Mouse (Mus musculus) heart, embryonic 11.5 days (tissue): ENCODE measurements around the gene Ppm1h. TPM values are rescaled to one million over a fixed set of nuclear protein-coding genes. Genes with fewer than 3 reads are reported as not detected.

ENCODE experiments used
- ATAC-seq: fragments of 200-750 bp; cut with Nextera tagmentation; replicated peaks from 2 replicates; pipeline ENCODE4 v1.8.0; 2017; ENCODE audit warnings: moderate library complexity; ENCODE audit not compliant: insufficient number of reproducible peaks, low FRiP score, low TSS enrichment
- H3K27ac ChIP-seq: fragments of 300-500 bp; sonication (generic); 2 replicates; pipeline ENCODE4 v1.5.1; 2014; ENCODE audit warnings: mild to moderate bottlenecking, low read depth, low read length
- H3K27me3 ChIP-seq: fragments of 300-500 bp; sonication (generic); 2 replicates; pipeline ENCODE4 v1.6.1; 2014; ENCODE audit warnings: mild to moderate bottlenecking, low read length, mixed read lengths; ENCODE audit not compliant: control insufficient read depth, insufficient read depth
- H3K36me3 ChIP-seq: fragments of 300-500 bp; sonication (generic); 2 replicates; pipeline ENCODE4 v1.6.1; 2014; ENCODE audit warnings: mild to moderate bottlenecking, low read length, moderate library complexity, mixed read lengths; ENCODE audit not compliant: control insufficient read depth, insufficient read depth
- H3K4me1 ChIP-seq: fragments of 300-500 bp; sonication (generic); 2 replicates; pipeline ENCODE4 v1.6.1; 2014; ENCODE audit warnings: low read length; ENCODE audit not compliant: control insufficient read depth, insufficient read depth
- H3K4me2 ChIP-seq: fragments of 300-500 bp; sonication (generic); 2 replicates; pipeline ENCODE4 v1.6.1; 2014; ENCODE audit warnings: mild to moderate bottlenecking, moderate library complexity
- H3K4me3 ChIP-seq: fragments of 300-500 bp; sonication (generic); 2 replicates; pipeline ENCODE4 v1.5.1; 2014; ENCODE audit warnings: low read depth, low read length
- H3K9ac ChIP-seq: fragments of 300-500 bp; sonication (generic); 2 replicates; pipeline ENCODE4 v1.6.1; 2014; ENCODE audit warnings: mild to moderate bottlenecking, low read depth, low read length, moderate library complexity
- H3K9me3 ChIP-seq: fragments of 300-500 bp; sonication (generic); replicated peaks from 2 replicates; pipeline ENCODE4 v1.6.1; 2016; ENCODE audit warnings: low read length; ENCODE audit not compliant: control insufficient read depth
- WGBS: fragments of 180-500 bp; shearing (Covaris S2); extraction: QIAGEN DNeasy Blood & Tissue Kit; methylation state at CpG from one replicate; pipeline ENCODE4 v1.1.7; 2014; ENCODE audit not compliant: insufficient replicate concordance; 5-methylcytosine and 5-hydroxymethylcytosine counted together
- polyA plus RNA-seq: library from polyadenylated mRNA; unstranded; fragments of >200 nt; fragmentation: Nextera tagmentation; extraction: Ambion mirVana; gene quantifications from 2 replicates; pipeline ENCODE4 v1.2.1, GENCODE M21; 2014

The Ppm1h gene
- polyA plus RNA-seq, 1 experiment from 2014 or later = 3.9 TPM

- Histone ChIP-seq H3K27me3 (no peaks in the 10 kb centered on the region), H3K4me2 (no peak overlapping the region), H3K36me3 (no peaks in the 10 kb centered on the region), H3K4me1 (peaks cover 32% of the 10 kb centered on the region), H3K9me3 (no peaks in the 10 kb centered on the region), H3K27ac (peak overlapping the region; percentile 73), H3K4me3 (no peak overlapping the region), H3K9ac (no peak overlapping the region)
- no peak for ATAC-seq
- WGBS = 54% methylated on average over 8 of the region's 8 CpGs
These were observed 181.1 kb downstream of the Ppm1h start for GRCm38 (mm10) chr10:122859642-122859997.

- Histone ChIP-seq H3K27me3 (no peaks in the 10 kb centered on the region), H3K4me2 (no peak overlapping the region), H3K9ac (no peak overlapping the region), H3K36me3 (no peaks in the 10 kb centered on the region), H3K4me1 (peaks cover 28% of the 10 kb centered on the region), H3K4me3 (no peak overlapping the region), H3K27ac (peak overlapping the region; percentile 73), H3K9me3 (no peaks in the 10 kb centered on the region)
- WGBS = 56% methylated on average over 5 of the region's 7 CpGs
- peak; percentile 27; the same call in 1 of the 2 replicates for ATAC-seq
These were observed 181.5 kb downstream of the Ppm1h start for GRCm38 (mm10) chr10:122860076-122860475.

- WGBS = 84% methylated on average over 18 of the region's 18 CpGs
- H3K9me3 ChIP-seq = no peaks in the 10 kb centered on the region
- H3K27ac ChIP-seq = no peak overlapping the region
- no peak overlapping the region for H3K4me3 ChIP-seq
- peaks cover 13% of the 10 kb centered on the region for H3K4me1 ChIP-seq
- H3K36me3 ChIP-seq = no peaks in the 10 kb centered on the region
- no peak overlapping the region for H3K4me2 ChIP-seq
- H3K9ac ChIP-seq = no peak overlapping the region
- no peak for ATAC-seq
- H3K27me3 ChIP-seq = no peaks in the 10 kb centered on the region
These were observed 183.3 kb downstream of the Ppm1h start for GRCm38 (mm10) chr10:122861696-122862385.

- no peak overlapping the region for H3K27ac ChIP-seq
- WGBS = 81% methylated on average over 17 of the region's 17 CpGs
- peaks cover 13% of the 10 kb centered on the region for H3K4me1 ChIP-seq
- no peak for ATAC-seq
- H3K4me2 ChIP-seq = no peak overlapping the region
- no peaks in the 10 kb centered on the region for H3K27me3 ChIP-seq
- no peak overlapping the region for H3K9ac ChIP-seq
- no peaks in the 10 kb centered on the region for H3K9me3 ChIP-seq
- no peak overlapping the region for H3K4me3 ChIP-seq
- H3K36me3 ChIP-seq = no peaks in the 10 kb centered on the region
These were observed 183.9 kb downstream of the Ppm1h start for GRCm38 (mm10) chr10:122862386-122863023.

- 38% methylated on average over 8 of the region's 8 CpGs for WGBS
- Histone ChIP-seq H3K27me3 (no peaks in the 10 kb centered on the region), H3K27ac (peak overlapping the region; percentile 46)
These were observed 191.4 kb downstream of the Ppm1h start for GRCm38 (mm10) chr10:122869865-122870503.

GRCm38 (mm10) chr10:122870848-122871494 is 192.4 kb downstream of the Ppm1h start:
- peaks cover 13% of the 10 kb centered on the region; the same call in 1 of the 2 replicates for H3K4me1 ChIP-seq
- no peaks in the 10 kb centered on the region for H3K36me3 ChIP-seq
- H3K4me3 ChIP-seq = no peak overlapping the region
- WGBS = 77% methylated on average over 3 of the region's 3 CpGs
- H3K27ac ChIP-seq = peak overlapping the region; percentile 46
- ATAC-seq = 0 out of 2 replicates have a peak, but pooled peaks have one; percentile 27
- no peak overlapping the region for H3K4me2 ChIP-seq
- H3K9me3 ChIP-seq = no peaks in the 10 kb centered on the region
- no peak overlapping the region for H3K9ac ChIP-seq
- H3K27me3 ChIP-seq = no peaks in the 10 kb centered on the region

More at GRCm38 (mm10) chr10:122869865-122870503, 191.4 kb downstream of the Ppm1h start:
- peaks cover 13% of the 10 kb centered on the region; the same call in 1 of the 2 replicates for H3K4me1 ChIP-seq
- no peak; the same call in 1 of the 2 replicates for ATAC-seq
- H3K4me2 ChIP-seq = no peak overlapping the region
- no peaks in the 10 kb centered on the region for H3K36me3 ChIP-seq
- no peak overlapping the region for H3K9ac ChIP-seq
- H3K9me3 ChIP-seq = no peaks in the 10 kb centered on the region
- no peak overlapping the region for H3K4me3 ChIP-seq

GRCm38 (mm10) chr10:122872720-122873119 is 194.2 kb downstream of the Ppm1h start:
- H3K4me3 ChIP-seq = no peak overlapping the region
- 82% methylated on average over 8 of the region's 8 CpGs for WGBS

GRCm38 (mm10) chr10:122876964-122877363 is 198.4 kb downstream of the Ppm1h start:
- Histone ChIP-seq H3K9ac (no peak overlapping the region), H3K27ac (no peak overlapping the region), H3K9me3 (no peaks in the 10 kb centered on the region), H3K27me3 (no peaks in the 10 kb centered on the region), H3K4me3 (no peak overlapping the region), H3K36me3 (no peaks in the 10 kb centered on the region), H3K4me2 (no peak overlapping the region), H3K4me1 (no peaks in the 10 kb centered on the region)
- ATAC-seq = no peak
- WGBS = 71% methylated on average over 4 of the region's 4 CpGs

More at GRCm38 (mm10) chr10:122872720-122873119, 194.2 kb downstream of the Ppm1h start:
- Histone ChIP-seq H3K36me3 (no peaks in the 10 kb centered on the region), H3K27me3 (no peaks in the 10 kb centered on the region), H3K4me1 (peaks cover 13% of the 10 kb centered on the region; the same call in 1 of the 2 replicates), H3K27ac (no peak overlapping the region), H3K9ac (no peak overlapping the region), H3K9me3 (no peaks in the 10 kb centered on the region), H3K4me2 (no peak overlapping the region)
- no peak for ATAC-seq
